Mouse (Mus musculus): ENCODE data around the gene Mre11a.

Mre11a gene

GRCm38 (mm10) chr9:14824840-14825239 lies 40.4 kb downstream of the Mre11a start:
- no peak for DNase-seq (ENCODE audit: low spot score)

- no peak for DNase-seq (ENCODE audit: low spot score)
These were observed 43.4 kb downstream of the Mre11a start for GRCm38 (mm10) chr9:14827875-14828274.

GRCm38 (mm10) chr9:14832046-14832445 lies 47.6 kb downstream of the Mre11a start:
- DNase-seq (ENCODE audit: low spot score): no peak

- no peak for DNase-seq (ENCODE audit: low spot score)
These were observed 51.1 kb downstream of the Mre11a start for GRCm38 (mm10) chr9:14835335-14836075.

GRCm38 (mm10) chr9:14839527-14839926 lies 55.1 kb downstream of the Mre11a start:
- DNase-seq (ENCODE audit: low spot score): no peak

GRCm38 (mm10) chr9:14839970-14840369 lies 55.5 kb downstream of the Mre11a start:
- DNase-seq (ENCODE audit: low spot score): no peak

GRCm38 (mm10) chr9:14841878-14842761 lies 57.7 kb downstream of the Mre11a start:
- DNase-seq (ENCODE audit: low spot score): no peak

- DNase-seq (ENCODE audit: low spot score): no peak
These were observed 58.9 kb downstream of the Mre11a start for GRCm38 (mm10) chr9:14843311-14843857.

- DNase-seq (ENCODE audit: low spot score): no peak
These were observed 59.4 kb downstream of the Mre11a start for GRCm38 (mm10) chr9:14843901-14844300.

GRCm38 (mm10) chr9:14846428-14846827 lies 62.0 kb downstream of the Mre11a start:
- no peak for DNase-seq (ENCODE audit: low spot score)

GRCm38 (mm10) chr9:14848267-14848935 lies 63.9 kb downstream of the Mre11a start:
- DNase-seq (ENCODE audit: low spot score): no peak

- DNase-seq (ENCODE audit: low spot score): no peak
These were observed 70.1 kb downstream of the Mre11a start for GRCm38 (mm10) chr9:14854585-14854984.

- DNase-seq (ENCODE audit: low spot score): no peak
These were observed 72.6 kb downstream of the Mre11a start for GRCm38 (mm10) chr9:14856922-14857654.

GRCm38 (mm10) chr9:14858170-14858706 lies 73.8 kb downstream of the Mre11a start:
- DNase-seq (ENCODE audit: low spot score): no peak

GRCm38 (mm10) chr9:14858782-14859181 lies 74.3 kb downstream of the Mre11a start:
- no peak for DNase-seq (ENCODE audit: low spot score)

- DNase-seq (ENCODE audit: low spot score): no peak
These were observed 75.6 kb downstream of the Mre11a start, which contains the start of gene Gpr83 for GRCm38 (mm10) chr9:14859868-14860639. TSS of gene Gpr83 (plus strand) at chr9:14860210.

- no peak for DNase-seq (ENCODE audit: low spot score)
These were observed 78.7 kb downstream of the Mre11a start for GRCm38 (mm10) chr9:14863126-14863525.

- no peak for DNase-seq (ENCODE audit: low spot score)
These were observed 80.3 kb downstream of the Mre11a start for GRCm38 (mm10) chr9:14864726-14865125.

- no peak for DNase-seq (ENCODE audit: low spot score)
These were observed 82.5 kb downstream of the Mre11a start for GRCm38 (mm10) chr9:14866957-14867356.

GRCm38 (mm10) chr9:14868326-14868725 lies 83.9 kb downstream of the Mre11a start:
- DNase-seq (ENCODE audit: low spot score): no peak

Data from testis, postnatal 14 days (tissue).